Mouse (Mus musculus): ENCODE measurements at regions not wholly inside any gene's neighbourhood (a gene's known extent, or its start where the extent isn't known, plus 50 kb on each side); places are given as distances from the start of the nearest gene placed in this dataset.
A peak's percentile ranks its signal among the peaks of the same experiment; 100 is the strongest.

- DNase-seq (ENCODE audit: low spot score in 2 of 2), result no peak
Measured at GRCm38 (mm10) chr4:74981491-74981890, 296.6 kb downstream of the Dmac1 start.

GRCm38 (mm10) chr4:74972143-74972542, 306.0 kb downstream of the Dmac1 start:
- DNase-seq (ENCODE audit: low spot score in 2 of 2), result peak in 1 of 2 experiments; percentile 8

Data from right cerebral cortex, adult 2 months (tissue).